Mouse (Mus musculus): ENCODE results near the gene Slc20a1.

DNA sequence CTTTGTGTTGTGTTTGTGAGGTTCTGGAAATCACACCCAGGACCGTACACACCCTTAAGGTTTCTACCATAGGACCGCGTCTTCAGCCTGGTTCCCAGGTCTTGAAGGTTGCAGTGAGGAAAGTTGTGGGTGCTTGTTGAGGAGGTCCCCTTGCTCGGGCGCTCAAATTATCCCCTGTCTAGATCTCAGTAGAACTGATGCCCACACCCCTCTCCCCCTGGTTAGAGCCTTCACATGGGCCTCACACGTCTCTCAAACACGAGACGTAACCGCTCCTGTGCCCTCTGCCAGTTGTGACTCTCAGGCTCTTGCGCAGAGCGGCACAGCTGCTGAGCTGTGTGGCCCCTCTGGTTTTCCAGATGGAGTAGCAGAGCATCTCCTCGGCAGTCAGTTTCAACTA is 48.4 kb downstream of the Slc20a1 start:
- TF ChIP-seq CTCF (IDR thresholded peaks at IDR 0.05) (no peak), EP300 (IDR thresholded peaks at IDR 0.05; ENCODE audit: insufficient read depth, low read depth, low read length) (no peak), POLR2A (IDR thresholded peaks at IDR 0.05; ENCODE audit: insufficient read depth, low read depth, low read length) (no peak)
